Mouse (Mus musculus): ENCODE results near the gene Dnaic1.
A peak's percentile ranks its signal among the peaks of the same experiment; 100 is the strongest.

Gene Dnaic1

DNA sequence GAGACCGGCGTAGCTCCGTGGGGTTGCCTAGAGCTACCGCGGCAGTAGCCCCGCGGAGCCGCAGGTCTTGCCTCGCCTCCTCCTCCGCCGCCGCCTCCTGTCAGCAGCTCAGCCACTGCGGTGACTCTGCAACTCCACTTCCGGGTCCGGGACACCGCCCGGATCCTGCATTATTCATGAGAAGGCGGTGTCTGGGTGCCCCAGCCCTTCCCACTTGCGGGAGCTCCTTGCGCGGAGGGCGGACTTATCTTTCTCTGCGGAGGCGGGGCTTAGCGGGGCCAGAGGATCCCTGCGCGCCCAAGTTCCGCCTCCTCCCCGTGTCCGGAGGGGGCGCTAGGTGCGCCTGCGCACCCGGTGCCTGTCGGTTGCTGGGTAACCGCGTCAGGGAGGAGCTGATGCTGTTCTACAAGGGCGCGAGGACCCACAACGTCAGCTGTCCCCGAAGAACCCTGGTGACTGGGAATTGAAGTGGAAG lies at the start of gene Dnaic1, which contains the start of gene Fam219a:
Dnaic1 (plus strand) TSS at position 365 of the 475 bp plus-strand sequence.
Fam219a (minus strand) TSS at position 128 of the 475 bp plus-strand sequence.
- DNase-seq, result peak; percentile 96 to 98

DNA sequence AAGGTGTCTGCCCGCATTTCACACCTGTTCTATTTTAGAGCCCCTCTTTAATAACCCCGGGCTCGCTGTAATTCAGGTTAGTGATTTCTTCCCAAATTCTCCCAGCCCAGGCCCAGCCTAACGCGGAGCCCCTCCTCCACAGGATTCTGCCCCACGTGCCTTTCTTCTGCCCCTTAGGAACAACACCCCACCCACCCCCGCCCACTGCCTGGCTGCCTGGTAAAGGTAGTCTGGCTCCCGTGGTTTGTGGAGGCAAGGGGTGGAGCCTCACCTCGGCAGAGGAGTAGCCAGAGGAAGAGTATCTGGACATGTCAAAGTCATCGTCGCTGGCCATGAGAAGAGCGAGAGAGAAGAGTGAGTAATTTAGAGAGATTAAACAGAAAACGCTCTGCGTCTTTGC lies 48.9 kb upstream of the Dnaic1 start:
- no peak for DNase-seq

DNA sequence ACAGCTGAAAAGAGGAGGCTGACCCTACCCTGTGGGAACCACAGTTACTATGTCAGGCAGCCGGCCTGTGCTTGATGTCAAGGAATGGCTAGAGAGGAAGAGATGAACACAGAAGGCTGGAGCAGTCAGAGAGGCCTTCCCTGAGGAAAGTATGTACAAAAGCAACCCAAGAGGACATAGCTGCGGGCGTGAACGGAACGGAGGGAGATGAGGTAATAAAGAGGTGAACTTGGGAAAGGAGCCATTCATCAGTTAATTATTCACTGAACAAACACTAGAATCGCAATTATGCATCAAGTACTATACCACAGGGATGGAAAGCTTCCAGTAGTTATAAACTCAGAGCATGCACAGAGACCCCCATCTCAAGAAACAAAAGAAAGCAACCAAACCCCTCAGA lies 47.4 kb upstream of the Dnaic1 start:
- DNase-seq, result no peak

DNA sequence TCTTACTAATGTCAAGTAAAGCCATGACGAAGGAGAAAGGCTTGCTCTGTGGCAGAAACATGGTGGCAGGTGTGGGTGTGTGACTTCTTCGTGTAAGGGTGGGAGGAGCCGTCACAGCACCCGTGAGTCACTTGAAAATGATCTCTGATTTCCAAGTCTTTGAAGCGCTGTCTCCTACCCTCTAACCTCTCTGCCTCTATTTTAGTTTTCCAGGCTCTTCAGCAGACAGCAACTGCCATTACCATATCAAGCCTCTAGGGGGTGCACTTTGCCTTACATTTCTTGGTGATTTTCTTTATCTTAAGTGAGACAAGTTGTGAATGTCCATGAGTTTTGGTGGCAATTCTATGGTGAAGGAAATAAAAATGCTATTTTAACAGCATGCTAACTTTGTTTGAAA lies 46.8 kb upstream of the Dnaic1 start:
- DNase-seq, result peak in 1 of 2 experiments; percentile 26

DNA sequence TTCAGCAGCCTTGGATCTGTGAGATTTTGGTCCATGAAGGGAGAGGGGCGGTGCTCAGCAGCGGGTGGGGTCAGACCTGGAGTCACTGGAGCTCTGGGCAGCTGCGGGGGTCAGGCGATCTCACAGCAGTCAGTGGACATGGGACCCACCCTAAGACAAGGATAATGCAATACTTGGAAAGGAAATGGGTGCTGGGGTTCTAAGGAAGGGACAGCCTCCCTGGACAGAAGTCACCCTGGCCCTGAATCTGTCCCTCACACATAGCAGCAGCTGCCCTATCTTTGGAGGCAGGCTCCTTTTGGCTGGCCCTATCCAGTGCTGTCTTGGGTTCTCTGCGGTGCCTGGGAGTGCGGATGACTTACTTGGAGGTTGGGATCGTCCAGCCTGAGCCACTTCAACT lies 45.7 kb upstream of the Dnaic1 start:
- no peak for DNase-seq

DNA sequence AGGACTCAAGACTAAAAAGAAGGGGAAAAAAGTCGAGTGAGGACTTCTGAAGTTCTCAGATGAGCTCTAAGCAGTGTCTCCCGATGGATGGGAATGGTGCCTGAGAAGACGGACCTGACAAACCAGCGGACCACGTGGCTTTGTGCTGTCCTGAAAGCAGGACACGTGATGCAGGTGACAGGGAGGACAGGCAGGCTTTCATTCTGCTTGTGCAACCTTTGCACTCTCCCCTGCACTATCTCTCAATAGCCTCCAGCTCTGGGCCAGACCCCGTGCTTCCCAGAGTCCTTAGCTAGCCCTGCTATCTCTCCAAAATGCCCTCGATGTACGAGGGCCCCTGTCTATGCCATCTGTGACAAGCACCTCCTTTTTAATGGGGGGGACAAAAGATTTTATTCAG lies 44.7 kb upstream of the Dnaic1 start:
- no peak for DNase-seq

DNA sequence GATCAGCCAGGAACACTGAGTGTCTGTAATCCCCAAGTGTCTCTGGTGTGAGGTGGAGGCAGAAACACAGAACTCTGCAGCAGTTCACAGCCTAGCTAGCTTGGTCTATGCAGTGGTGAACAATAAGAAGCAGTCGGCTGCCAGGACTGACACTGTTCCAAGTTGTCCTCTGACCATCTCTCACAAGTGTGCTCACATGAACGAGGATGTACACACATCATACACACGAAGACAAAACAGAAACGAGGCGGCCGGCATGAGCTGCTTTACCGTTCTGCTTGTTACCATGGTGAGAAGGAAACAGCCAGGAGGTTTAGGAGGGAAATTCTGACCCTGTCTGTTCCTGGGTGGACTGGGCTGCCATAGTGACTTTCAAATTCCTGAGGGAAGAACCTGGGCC lies 43.0 kb upstream of the Dnaic1 start:
- no peak for DNase-seq

DNA sequence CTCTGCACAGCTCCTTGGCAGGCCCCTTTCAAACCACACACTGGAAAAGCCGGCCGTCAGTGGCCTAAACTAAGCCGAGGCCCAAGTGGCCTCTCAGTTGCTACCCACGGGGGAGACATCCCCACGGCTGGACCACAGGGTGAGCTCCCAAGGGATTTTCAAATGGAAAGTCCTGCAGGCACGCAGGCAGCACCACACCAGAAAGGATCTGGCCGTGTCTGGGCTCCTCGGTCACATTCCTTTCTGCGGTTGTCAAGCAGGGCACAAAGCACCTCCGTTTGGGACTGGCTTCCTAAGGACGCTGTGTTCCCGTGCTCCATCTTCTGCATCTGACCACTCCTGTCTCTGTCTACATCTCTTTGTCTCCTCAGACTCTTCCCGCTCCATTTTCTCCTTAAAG lies 42.5 kb upstream of the Dnaic1 start:
- no peak for DNase-seq

DNA sequence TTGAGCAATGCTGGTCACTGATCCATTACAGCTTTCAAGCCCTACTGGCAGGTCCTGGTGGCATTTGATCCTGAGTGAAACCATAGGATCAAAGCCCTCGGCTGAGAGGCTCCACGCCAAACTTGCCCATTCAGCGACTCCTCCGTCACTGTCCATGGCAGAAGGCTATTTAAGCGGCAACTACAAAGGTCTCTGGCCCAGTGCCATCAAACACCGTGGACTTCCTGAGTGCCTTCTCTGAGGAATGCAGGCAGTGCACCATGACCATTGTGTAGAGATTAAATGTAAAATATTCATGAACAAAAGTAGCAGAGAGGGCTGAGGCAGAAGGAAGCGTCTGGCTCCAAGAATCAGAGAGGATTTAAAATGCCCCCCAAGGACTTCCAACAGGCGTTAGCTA lies 41.6 kb upstream of the Dnaic1 start:
- no peak for DNase-seq

DNA sequence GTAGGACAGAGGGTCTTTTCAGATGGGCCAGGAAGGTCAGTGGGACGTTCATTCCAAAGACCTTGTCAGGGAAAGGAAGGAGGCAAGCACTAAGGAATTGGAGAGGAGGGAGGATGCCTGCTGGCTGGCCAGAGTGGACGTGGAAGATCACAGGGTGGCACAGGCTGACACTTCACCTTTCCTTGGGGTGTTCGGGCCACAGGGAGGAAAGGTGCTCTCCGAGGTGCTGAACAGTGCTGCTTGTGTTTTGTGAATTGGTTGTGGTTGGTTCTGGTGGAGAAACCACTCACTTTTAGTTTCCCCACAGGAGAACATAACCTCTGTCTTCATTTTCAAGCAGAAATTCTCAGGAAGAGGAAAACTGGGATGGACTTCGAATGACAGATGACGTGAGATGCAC lies 37.2 kb upstream of the Dnaic1 start:
- no peak for DNase-seq

DNA sequence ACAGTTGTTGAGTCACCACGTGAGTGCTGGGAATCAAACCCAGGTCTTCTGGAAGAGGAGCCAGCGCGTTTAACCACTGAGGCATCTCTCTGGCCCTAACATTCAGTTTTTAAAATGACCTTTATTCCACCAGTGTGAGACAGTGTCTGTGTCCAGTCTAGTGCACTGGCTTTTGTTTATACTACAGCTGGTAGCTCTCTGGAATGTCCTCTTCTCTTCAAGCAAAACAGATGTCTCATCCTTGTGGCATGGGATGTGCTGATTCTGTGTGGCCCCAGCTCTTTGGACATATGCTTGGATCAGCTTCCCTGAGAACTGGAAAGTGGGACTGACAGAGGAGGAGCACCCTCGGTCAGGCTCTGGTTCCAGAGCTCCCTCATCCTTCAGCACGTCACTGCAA lies 34.7 kb upstream of the Dnaic1 start:
- DNase-seq, result no peak

DNA sequence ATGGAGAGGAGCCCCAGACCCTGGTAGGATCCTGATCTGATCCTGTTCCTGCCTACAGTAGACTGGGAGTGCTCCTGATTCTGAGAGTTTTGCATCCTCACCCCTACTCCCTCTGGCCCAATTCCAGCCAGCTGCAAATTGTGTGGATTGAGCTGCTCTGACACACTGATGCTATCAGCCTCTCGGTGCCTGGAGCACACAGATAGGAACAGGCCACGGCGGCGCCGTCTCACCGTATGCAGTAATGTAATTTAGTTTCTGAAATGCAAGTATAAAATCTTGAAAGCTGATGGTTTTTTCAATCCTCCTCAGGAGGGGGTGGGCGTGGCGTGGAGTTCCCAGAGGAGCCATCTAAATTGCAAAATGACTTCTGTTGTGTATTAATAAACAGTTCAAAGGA lies 27.4 kb upstream of the Dnaic1 start:
- no peak for DNase-seq

DNA sequence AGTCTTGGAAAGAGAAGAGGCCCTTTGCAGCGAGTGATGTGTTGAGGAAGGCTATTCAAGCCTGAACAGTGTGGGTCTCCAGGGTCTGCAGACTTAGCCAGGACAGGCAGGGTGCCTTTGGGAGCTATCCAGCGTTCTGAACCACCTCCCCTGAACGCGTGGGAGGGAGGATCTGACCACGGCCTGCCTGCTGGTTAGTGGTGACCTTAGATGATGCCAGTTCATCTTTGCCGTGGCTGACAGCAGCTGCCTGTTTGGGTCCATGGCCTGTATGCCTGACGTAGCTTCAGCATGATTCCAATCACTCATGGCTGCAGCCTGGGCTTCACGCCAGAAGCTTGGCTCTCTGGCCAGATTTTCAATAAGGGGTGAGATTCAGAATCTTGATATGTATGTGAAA lies 23.6 kb upstream of the Dnaic1 start:
- no peak for DNase-seq

DNA sequence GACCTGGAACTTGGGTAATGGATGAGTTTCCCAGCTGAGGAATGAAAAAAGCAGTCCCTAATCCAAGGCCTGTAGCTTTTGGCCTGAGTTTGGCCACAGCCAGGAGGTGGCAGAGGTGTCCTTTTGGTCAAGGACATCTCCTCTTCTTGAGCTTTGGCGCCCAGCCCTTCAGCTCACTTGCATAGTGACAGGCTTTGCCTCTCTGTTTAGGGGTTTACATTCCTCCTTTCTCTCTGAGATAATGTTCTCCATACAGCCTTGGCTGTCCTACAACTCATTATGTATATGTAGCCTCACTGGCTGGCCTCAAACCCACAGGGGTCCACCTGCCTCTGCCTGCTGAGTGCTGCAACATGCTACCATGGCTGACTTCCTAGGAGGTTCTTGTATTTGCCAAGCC lies 22.5 kb upstream of the Dnaic1 start:
- DNase-seq, result no peak

DNA sequence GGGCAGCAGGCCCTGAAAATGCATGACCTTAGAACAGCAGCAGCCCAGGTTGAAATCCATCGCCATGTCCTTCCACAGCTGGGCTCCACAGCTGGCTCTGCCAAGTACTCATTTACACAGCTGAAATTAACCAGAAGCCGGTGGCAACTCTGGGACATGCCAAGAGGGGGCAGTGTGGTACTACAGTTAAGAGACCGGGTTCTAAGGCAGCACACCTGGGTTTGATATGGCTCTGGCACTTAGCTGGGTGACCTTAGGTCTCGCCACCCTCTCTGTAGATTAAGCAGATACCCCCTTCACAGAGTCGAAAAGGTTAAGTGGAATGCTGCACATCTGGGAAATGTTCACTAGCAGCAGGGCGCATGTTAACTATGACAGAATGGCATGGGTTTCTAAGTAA lies 17.0 kb upstream of the Dnaic1 start:
- DNase-seq, result peak; percentile 52 to 78

DNA sequence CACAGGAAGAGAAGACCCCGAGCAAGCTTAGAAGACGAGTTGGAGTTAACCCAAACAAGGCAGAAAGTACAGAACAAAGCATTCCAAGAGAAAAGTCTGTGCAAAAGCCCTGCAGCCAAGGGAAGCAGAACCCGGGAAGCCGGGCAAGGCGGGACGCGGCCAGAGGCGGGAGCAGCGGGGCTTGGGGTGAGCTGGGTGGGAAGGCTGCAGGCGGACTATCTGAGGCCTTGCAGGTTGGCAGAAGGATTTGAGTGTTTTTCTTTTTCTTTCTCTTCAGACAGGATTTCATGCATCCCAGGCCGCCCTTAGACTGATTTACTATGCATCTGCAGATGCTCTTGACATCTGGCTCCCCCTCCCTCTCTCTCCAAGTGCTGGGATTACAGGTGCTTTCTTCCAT lies 16.5 kb upstream of the Dnaic1 start:
- DNase-seq, result no peak

DNA sequence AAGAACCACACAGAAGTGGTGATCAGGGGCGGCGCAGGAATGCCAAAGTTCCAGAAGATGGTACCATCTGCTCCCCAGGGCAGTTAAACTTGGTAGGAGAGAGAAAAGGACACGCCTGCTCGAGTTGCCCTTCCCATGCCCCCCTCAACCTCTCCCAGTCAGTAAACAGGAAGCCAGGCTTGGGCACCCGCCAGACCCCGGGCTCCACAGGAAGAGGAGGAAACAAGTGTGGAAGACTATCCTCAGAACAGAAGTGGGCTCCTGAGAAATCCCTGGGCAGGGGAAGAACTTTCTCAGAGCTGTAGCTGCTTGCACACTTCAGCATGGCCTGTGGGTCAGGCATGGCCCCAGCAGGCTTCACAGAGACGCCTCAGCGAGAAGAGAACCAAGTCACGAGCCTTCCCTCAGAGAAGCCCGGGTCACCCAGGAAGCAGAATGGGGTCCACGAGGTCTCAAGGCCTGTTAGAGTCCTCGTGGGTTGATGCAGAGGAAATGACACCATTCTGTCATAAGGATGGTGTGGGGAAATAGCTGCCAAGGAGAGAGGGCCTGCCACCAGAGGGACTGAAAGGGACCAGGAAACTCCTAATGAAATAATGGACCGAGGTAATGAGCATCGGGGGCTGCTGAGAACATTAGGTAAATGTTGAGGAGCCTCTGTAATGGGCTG lies 14.4 kb upstream of the Dnaic1 start:
- DNase-seq, result peak; percentile 29 to 31

DNA sequence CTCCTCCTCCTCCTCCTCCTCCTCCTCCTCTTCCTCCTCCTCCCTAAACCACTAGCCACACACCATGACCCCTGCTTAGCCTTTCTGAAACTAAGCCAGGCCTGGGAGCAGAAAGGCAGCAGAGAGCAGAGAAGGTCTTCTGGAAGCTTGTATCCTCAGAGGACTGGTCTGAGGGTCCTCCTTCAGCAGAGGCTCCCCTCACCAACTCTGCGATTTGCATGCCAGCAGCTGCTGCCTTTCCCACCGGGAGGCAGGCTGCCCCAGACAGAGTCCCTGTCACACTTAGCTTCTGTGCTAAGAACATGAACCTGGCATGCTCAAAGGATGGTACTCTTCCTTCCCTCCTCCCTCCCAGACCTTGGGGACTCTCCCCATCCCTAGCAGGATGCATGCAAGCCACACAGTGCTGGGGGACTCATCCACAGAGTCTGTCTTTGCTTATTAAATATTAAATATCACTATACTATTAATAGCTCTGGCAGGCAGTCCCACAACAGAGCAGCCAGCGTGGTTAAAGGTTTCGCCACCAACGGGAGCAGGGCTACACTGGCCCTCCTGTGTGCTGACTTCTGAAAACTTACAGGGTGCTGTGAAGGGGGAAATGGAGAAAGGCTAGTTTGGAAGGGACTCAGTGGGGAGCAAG lies 13.1 kb upstream of the Dnaic1 start:
- no peak for DNase-seq

DNA sequence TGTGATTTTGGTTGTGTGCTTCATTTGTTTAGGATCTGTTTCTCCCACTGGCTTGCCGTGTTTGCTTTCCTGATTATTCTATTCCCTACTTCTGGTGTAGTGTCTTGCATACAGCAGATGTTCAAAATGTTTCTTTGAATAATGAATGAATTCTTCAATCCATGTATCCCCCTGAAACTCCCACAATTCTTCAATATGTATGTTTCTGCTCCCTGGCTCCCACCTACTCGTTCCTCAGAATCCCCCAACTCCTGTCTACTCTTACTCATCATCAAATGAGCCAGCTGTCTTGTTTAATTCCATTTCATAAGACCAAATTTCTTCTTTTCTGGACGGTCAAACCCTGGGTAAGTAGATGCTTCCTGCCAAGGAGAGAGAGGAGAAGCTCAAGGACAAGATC lies 12.5 kb upstream of the Dnaic1 start:
- DNase-seq, result no peak

DNA sequence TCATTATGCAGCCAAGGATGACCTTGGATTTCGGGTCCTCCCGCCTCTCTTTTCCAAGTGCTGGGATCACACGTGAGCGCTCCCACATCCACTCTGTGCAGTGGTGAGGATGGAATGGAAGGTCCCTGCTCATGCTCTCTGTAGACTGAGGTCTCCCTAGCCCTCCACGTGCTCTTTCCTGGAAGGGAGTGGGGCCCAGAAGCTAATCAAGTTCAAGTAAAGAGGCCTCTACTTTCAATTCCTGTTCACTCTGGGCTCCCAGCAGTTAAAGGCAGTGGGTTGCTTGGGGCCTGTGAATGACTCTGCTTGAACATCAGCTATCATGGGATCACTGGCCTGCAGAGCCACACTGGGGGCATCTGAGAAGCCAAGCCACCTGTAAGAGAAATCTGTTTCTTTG lies 6.3 kb upstream of the Dnaic1 start:
- no peak for DNase-seq

DNA sequence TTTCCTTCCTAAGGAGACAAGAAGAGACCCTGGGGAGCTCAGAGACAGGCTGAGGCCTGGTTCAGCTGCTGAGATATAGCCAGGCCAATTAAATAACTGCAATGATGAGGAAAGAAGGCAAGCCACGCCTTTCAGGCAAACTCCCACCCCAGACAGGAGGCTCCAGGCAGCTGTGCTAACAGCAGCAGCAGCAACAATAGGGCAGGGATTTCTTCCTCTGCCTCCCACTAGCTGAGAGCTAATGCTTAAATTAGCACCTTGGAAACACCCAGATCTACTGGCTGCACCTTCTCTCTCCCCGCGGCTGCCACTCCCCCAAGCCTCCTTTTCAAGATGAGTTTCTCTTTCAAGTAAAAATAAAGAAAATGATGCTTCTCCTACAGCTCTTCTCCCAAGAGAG lies 3.5 kb upstream of the Dnaic1 start:
- no peak for DNase-seq

DNA sequence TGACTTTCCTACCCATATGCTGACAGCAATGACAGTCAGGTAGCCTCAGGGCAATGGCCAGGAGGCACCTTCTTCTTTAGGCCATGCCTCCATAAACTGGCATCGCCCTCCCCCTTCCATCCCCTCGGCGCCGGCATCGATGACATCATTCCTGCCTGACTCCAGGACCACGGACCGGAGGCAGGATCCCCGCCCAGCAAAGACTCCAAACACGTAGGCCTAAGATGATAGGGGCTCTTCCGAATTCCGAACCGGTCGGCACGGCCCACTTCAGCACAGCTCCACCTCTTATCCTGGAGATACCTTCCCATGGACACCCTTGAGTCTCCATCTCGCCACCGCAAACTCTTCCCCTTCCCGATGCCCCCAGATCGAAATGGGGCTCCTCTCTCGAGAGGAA lies 1.3 kb upstream of the Dnaic1 start:
- no peak for DNase-seq

DNA sequence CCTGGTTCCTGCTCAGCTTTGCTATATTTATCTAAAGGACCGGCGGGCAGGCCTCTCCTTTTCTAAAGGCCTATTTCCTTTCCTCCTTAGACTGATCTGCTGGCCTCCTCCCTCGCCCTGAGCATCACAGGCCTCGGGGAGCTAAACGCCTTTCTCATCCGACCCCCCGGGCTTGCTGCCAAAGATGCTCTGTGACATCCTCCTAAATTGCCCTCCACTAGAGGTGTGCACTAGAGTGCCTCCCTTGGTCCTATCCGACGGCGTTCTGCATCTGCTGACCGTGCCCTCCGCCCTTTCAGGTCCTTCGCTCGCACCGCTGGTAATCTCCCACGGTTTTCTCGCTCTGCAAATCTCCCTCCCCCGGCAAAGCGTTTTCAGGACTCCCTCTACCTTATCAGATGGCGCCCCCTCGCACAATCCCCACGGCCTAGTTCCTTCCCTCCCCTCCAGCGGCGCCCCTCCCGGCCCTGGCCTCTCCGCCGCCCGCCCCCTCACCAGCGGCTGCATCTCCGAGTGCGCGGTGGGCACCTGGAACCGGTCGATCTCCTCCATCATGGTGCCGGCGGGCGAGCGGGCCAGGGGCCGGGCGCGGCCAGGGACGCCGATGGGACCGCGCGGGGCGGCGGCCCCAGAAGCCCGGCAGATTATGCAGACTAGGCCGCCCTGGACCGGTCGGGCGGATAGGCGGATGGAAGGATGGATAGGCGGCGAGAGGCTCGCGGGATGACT lies 729 bp upstream of the Dnaic1 start:
- DNase-seq, result no peak

DNA sequence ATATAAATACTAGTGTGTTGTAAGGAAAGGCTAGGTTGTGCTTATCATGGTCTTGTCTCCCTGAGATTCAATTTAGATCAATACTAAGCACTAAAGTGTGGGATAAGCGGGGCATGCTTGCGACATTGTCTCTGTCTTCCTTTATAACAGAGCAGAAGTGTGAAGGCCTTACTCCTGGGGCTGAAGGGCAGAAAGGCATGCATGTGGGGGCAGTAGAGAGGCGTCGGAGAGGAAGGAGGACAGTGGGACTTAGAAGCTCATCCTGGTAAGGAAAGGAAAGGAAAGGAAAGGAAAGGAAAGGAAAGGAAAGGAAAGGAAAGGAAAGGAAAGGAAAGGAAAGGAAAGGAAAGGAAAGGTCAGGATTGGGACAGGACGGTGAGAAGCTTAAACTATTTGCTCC lies 1.9 kb downstream of the Dnaic1 start:
- no peak for DNase-seq

Data from spleen, adult 18-20 months (tissue).